Mouse (Mus musculus) MEL (cell line): ENCODE measurements at regions not wholly inside any gene's neighbourhood (a gene's known extent, or its start where the extent isn't known, plus 50 kb on each side); places are given as distances from the start of the nearest gene placed in this dataset.

ENCODE experiments used
- DNase-seq: peaks from one replicate; pipeline ENCODE4 v3.0.0; 2011; ENCODE audit warnings: low read depth, low spot score
- H3K27ac ChIP-seq: 2 replicates; pipeline ENCODE4 v1.5.1; 2012; ENCODE audit warnings: low read depth, mild to moderate bottlenecking, control low read depth, low read length, moderate library complexity; ENCODE audit not compliant: control insufficient read depth
- H3K27me3 ChIP-seq, 2 experiments: fragments of 150-350 bp in 1 of 2; sonication (generic) in 1 of 2; 2 replicates each; pipeline ENCODE4 v1.6.1; 2012; ENCODE audit warnings: low read length in 2 of 2, mild to moderate bottlenecking in 2 of 2, improper control_type of control experiment in 1 of 2, moderate library complexity in 1 of 2; ENCODE audit not compliant: insufficient read depth in 2 of 2, control insufficient read depth in 1 of 2
- H3K36me3 ChIP-seq, 2 experiments: 2 replicates each; pipeline ENCODE4 v1.6.1; 2012 to 2014; ENCODE audit warnings: low read length in 2 of 2, improper control_type of control experiment in 1 of 2, inconsistent platforms in 1 of 2, mild to moderate bottlenecking in 1 of 2; ENCODE audit not compliant: insufficient read depth in 2 of 2, control insufficient read depth in 1 of 2
- H3K4me1 ChIP-seq, 2 experiments: fragments of 150-350 bp in 1 of 2; sonication (generic) in 1 of 2; 2 replicates each; pipeline ENCODE4 v1.6.1; 2012; ENCODE audit warnings: low read length in 2 of 2, improper control_type of control experiment in 1 of 2, mild to moderate bottlenecking in 1 of 2; ENCODE audit not compliant: insufficient read depth in 2 of 2, control insufficient read depth in 1 of 2
- H3K4me3 ChIP-seq, 2 experiments: fragments of 150-350 bp in 1 of 2; sonication (generic) in 1 of 2; 2 replicates each; pipeline ENCODE4 v1.5.1; 2012; ENCODE audit warnings: low read depth in 2 of 2, low read length in 2 of 2, mild to moderate bottlenecking in 2 of 2, moderate library complexity in 2 of 2, control low read depth in 1 of 2, improper control_type of control experiment in 1 of 2; ENCODE audit not compliant: control insufficient read depth in 1 of 2, insufficient read depth in 1 of 2
- H3K79me2 ChIP-seq: 2 replicates; pipeline ENCODE4 v1.6.1; 2012; ENCODE audit warnings: mild to moderate bottlenecking, low read length, moderate library complexity; ENCODE audit not compliant: control insufficient read depth, poor library complexity, insufficient read depth
- H3K9ac ChIP-seq: 2 replicates; pipeline ENCODE4 v1.6.1; 2012; ENCODE audit warnings: low read depth, mild to moderate bottlenecking, control low read depth, low read length, moderate library complexity; ENCODE audit not compliant: control insufficient read depth, poor library complexity, severe bottlenecking
- H3K9me3 ChIP-seq: fragments of 150-350 bp; sonication (generic); replicated peaks from 2 replicates; pipeline ENCODE4 v1.6.1; 2012; ENCODE audit warnings: mild to moderate bottlenecking, low read length, improper control_type of control experiment, moderate library complexity; ENCODE audit not compliant: insufficient read depth
- BHLHE40 ChIP-seq: IDR thresholded peaks from 2 replicates; pipeline ENCODE4 v1.6.1; 2012; ENCODE audit warnings: low read depth, mild to moderate bottlenecking, inconsistent platforms, low read length, improper control_type of control experiment, borderline replicate concordance
- CHD1 ChIP-seq: IDR thresholded peaks from 2 replicates; pipeline ENCODE4 v1.6.1; 2012; ENCODE audit warnings: low read depth, mild to moderate bottlenecking, inconsistent platforms, low read length, improper control_type of control experiment
- CTCF ChIP-seq, 3 experiments: IDR thresholded peaks in 2 of 3; conservative IDR thresholded peaks in 1 of 3; 2 replicates each; pipeline ENCODE4 v1.5.1; 2011 to 2012; ENCODE audit warnings: low read length in 3 of 3, low read depth in 2 of 3, mild to moderate bottlenecking in 2 of 3, improper control_type of control experiment in 1 of 3, inconsistent platforms in 1 of 3, mixed read lengths in 1 of 3, moderate library complexity in 1 of 3; ENCODE audit not compliant: control insufficient read depth in 1 of 3, insufficient read depth in 1 of 3, poor library complexity in 1 of 3, severe bottlenecking in 1 of 3
- E2F4 ChIP-seq: IDR thresholded peaks from 2 replicates; pipeline ENCODE4 v1.6.1; 2011; ENCODE audit warnings: low read depth, low read length, improper control_type of control experiment, borderline replicate concordance
- ELF1 ChIP-seq: IDR thresholded peaks from 2 replicates; pipeline ENCODE4 v1.6.1; 2014; ENCODE audit warnings: low read depth, mild to moderate bottlenecking, inconsistent platforms, low read length, improper control_type of control experiment, moderate library complexity
- ETS1 ChIP-seq: IDR thresholded peaks from 2 replicates; pipeline ENCODE4 v1.6.1; 2012; ENCODE audit warnings: low read depth, mild to moderate bottlenecking, inconsistent platforms, low read length, improper control_type of control experiment, moderate library complexity
- GATA1 ChIP-seq: IDR thresholded peaks from 2 replicates; pipeline ENCODE4 v1.6.1; 2011; ENCODE audit warnings: low read depth, low read length, improper control_type of control experiment
- JUND ChIP-seq: IDR thresholded peaks from 2 replicates; pipeline ENCODE4 v1.6.1; 2011; ENCODE audit warnings: low read depth, mild to moderate bottlenecking, improper control_type of control experiment, low read length
- KAT2A ChIP-seq: conservative IDR thresholded peaks from 2 replicates; pipeline ENCODE4 v1.6.1; 2012; ENCODE audit warnings: low read depth, low read length, improper control_type of control experiment, inconsistent platforms
- MAX ChIP-seq: IDR thresholded peaks from 2 replicates; pipeline ENCODE4 v1.6.1; 2011; ENCODE audit warnings: low read length, improper control_type of control experiment
- MYB ChIP-seq: IDR thresholded peaks from 2 replicates; pipeline ENCODE4 v1.6.1; 2011; ENCODE audit warnings: mild to moderate bottlenecking, low read depth, low read length, improper control_type of control experiment
- NRF1 ChIP-seq: IDR thresholded peaks from 2 replicates; pipeline ENCODE4 v1.6.1; 2014; ENCODE audit warnings: low read depth, mild to moderate bottlenecking, inconsistent platforms, low read length, improper control_type of control experiment, moderate library complexity; ENCODE audit not compliant: poor library complexity, insufficient read depth, severe bottlenecking
- POLR2AphosphoS2 ChIP-seq: IDR thresholded peaks from 2 replicates; pipeline ENCODE4 v1.6.1; 2011; ENCODE audit warnings: low read length, improper control_type of control experiment
- RAD21 ChIP-seq: IDR thresholded peaks from 2 replicates; pipeline ENCODE4 v1.6.1; 2011; ENCODE audit warnings: mild to moderate bottlenecking, low read depth, low read length, improper control_type of control experiment
- SMC3 ChIP-seq: IDR thresholded peaks from 2 replicates; pipeline ENCODE4 v1.6.1; 2011; ENCODE audit warnings: low read depth, low read length, improper control_type of control experiment
- TAL1 ChIP-seq: IDR thresholded peaks from 2 replicates; pipeline ENCODE4 v1.6.1; 2012; ENCODE audit warnings: mild to moderate bottlenecking, inconsistent platforms, low read length, moderate library complexity, mixed read lengths
- TBP ChIP-seq: IDR thresholded peaks from 2 replicates; pipeline ENCODE4 v1.8.0; 2011; ENCODE audit warnings: low read depth, low read length, improper control_type of control experiment
- TCF12 ChIP-seq: IDR thresholded peaks from 2 replicates; pipeline ENCODE4 v1.6.1; 2014; ENCODE audit warnings: low read depth, mild to moderate bottlenecking, inconsistent platforms, low read length, improper control_type of control experiment, moderate library complexity
- USF1 ChIP-seq: IDR thresholded peaks from 2 replicates; pipeline ENCODE4 v1.6.1; 2014; ENCODE audit warnings: low read depth, mild to moderate bottlenecking, inconsistent platforms, low read length, improper control_type of control experiment, moderate library complexity
- USF2 ChIP-seq, 2 experiments: IDR thresholded peaks; 2 replicates each; pipeline ENCODE4 v1.6.1; 2011 to 2012; ENCODE audit warnings: improper control_type of control experiment in 2 of 2, low read length in 2 of 2, borderline replicate concordance in 1 of 2, inconsistent platforms in 1 of 2, low read depth in 1 of 2, mild to moderate bottlenecking in 1 of 2; ENCODE audit not compliant: insufficient read depth in 1 of 2
- ZMIZ1 ChIP-seq: IDR thresholded peaks from 2 replicates; pipeline ENCODE4 v1.6.1; 2012; ENCODE audit warnings: low read depth, mild to moderate bottlenecking, inconsistent platforms, low read length, improper control_type of control experiment, moderate library complexity

GRCm38 (mm10) chr11:19796950-19797670 is 127.1 kb upstream of the Spred2 start:
- H3K36me3 ChIP-seq: no peaks in the 10 kb centered on the region
- no peak overlapping the region for H3K9ac ChIP-seq
- no peak overlapping the region for H3K4me3 ChIP-seq
- no peaks in the 10 kb centered on the region for H3K9me3 ChIP-seq
- no peaks in the 10 kb centered on the region; a peak in 1 of 4 replicates for H3K27me3 ChIP-seq
- no peak overlapping the region for H3K27ac ChIP-seq
- no peak for DNase-seq
- no peaks in the 10 kb centered on the region for H3K79me2 ChIP-seq
- peaks cover 0 to 7% of the 10 kb centered on the region in 2 experiments; a peak in 1 of 4 replicates for H3K4me1 ChIP-seq
- no peak for TF ChIP-seq CHD1
- TF ChIP-seq TBP: no peak
- no peak for TF ChIP-seq ZMIZ1

DNA sequence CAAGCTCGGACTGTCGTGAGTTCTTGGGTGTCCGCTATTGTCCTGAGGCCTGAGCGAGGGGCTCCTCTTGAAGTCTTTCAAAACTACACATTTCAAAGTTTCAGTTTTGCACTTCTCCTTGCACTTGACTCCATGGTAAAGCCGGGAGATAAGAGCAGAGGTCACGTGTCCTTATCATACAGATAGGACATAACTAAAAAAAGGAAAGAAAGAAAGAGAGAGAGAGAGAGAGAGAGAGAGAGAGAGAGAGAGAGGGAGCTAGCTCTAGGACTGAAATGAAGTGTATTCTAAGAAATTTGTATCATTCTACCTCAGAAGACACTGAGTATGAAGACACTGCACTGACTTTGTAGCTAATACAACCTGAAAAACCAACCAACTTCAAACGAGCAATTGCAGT is 114.8 kb upstream of the Spred2 start:
- Histone ChIP-seq H3K79me2 (no peaks in the 10 kb centered on the region), H3K9ac (no peak overlapping the region), H3K27ac (no peak overlapping the region), H3K36me3 (no peaks in the 10 kb centered on the region; a peak in 1 of 4 replicates), H3K4me3 (no peak overlapping the region), H3K4me1 (no peaks in the 10 kb centered on the region), H3K9me3 (no peaks in the 10 kb centered on the region), H3K27me3 (peaks cover 0 to 2% of the 10 kb centered on the region in 2 experiments; a peak in 1 of 4 replicates)
- TF ChIP-seq MYB (no peak), JUND (peak; percentile 74; the same call in 1 of the 2 replicates), ETS1 (0 out of 2 replicates have a peak, but pooled peaks have one; percentile 20), USF1 (peak; percentile 91), GATA1 (peak; percentile 58), BHLHE40 (peak; percentile 81), USF2 (IDR thresholded peaks at IDR 0.05; ENCODE audit: borderline replicate concordance in 1 of 2, insufficient read depth in 1 of 2, low read depth in 1 of 2, low read length in 2 of 2) (peak in 1 of 2 experiments; percentile 71; a peak in 2 of 4 replicates), MAX (peak; percentile 50; the same call in 1 of the 2 replicates), ZMIZ1 (no peak)
- no peak for DNase-seq

- H3K27me3 ChIP-seq: peaks cover 0 to 2% of the 10 kb centered on the region in 2 experiments; a peak in 2 of 4 replicates
- TF ChIP-seq USF2 (IDR thresholded peaks at IDR 0.05; ENCODE audit: borderline replicate concordance in 1 of 2, insufficient read depth in 1 of 2, low read depth in 1 of 2, low read length in 2 of 2) (no peak), TAL1 (no peak), SMC3 (no peak), TCF12 (no peak), KAT2A (no peak), NRF1 (no peak), CTCF (IDR thresholded peaks at IDR 0.05 in 2 of 3, conservative IDR thresholded peaks at IDR 0.05 in 1 of 3; ENCODE audit: control insufficient read depth in 1 of 3, insufficient read depth in 1 of 3, low read depth in 2 of 3, low read length in 3 of 3, poor library complexity in 1 of 3, severe bottlenecking in 1 of 3) (no peak), GATA1 (no peak), RAD21 (no peak), CHD1 (no peak), E2F4 (no peak), MYB (no peak), ELF1 (no peak), USF1 (no peak), POLR2AphosphoS2 (no peak)
- H3K79me2 ChIP-seq: no peaks in the 10 kb centered on the region
- H3K27ac ChIP-seq: no peak overlapping the region
- H3K9ac ChIP-seq: no peak overlapping the region
- no peaks in the 10 kb centered on the region for H3K4me1 ChIP-seq
- DNase-seq: no peak
- H3K9me3 ChIP-seq: no peaks in the 10 kb centered on the region
- H3K4me3 ChIP-seq: no peak overlapping the region
- no peaks in the 10 kb centered on the region; a peak in 1 of 4 replicates for H3K36me3 ChIP-seq
Observed at GRCm38 (mm10) chr11:19811271-19811991, 112.7 kb upstream of the Spred2 start.
